Mouse (Mus musculus) spleen, postnatal 10 days (tissue): ENCODE data around the gene Gm21921.
"Not testable (repeated sequence)": the region's sequence is repeated elsewhere in the genome, so short reads cannot be mapped to it uniquely, and the experiment has no call there.

ENCODE experiments used
- DNase-seq, 2 experiments: peaks; one replicate each; pipeline ENCODE4 v3.0.0; 2021 to 2022; ENCODE audit warnings: low spot score in 2 of 2

Gm21921 gene

DNA sequence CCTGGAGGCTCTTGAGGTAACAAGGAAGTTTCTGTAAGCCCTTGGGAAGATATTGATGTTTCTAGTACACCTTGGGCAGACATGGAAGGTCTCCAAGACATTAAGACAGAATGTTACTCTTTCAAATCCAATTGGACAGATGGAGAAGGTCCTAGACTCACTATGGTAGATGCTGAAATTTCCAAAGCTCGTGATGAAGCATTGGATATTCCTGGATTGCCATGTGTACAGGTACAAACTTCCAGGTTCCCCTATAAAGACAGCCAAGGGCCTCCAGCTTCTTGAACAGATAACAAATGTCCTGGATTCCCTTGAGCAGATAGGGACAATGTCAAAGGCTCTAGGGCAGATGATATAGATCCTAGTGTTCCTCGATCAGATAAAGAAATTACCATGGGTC is at the start of gene Gm21921:
Gene Gm21921 (minus strand): TSS at position 101 of the 400 bp plus-strand sequence.
- DNase-seq = not testable (repeated sequence)
